Mouse (Mus musculus): ENCODE results near the gene Kcnn1. TPM values are rescaled to one million over a fixed set of nuclear protein-coding genes. Genes with fewer than 3 reads are reported as not detected.
"Not testable (repeated sequence)": the region's sequence is repeated elsewhere in the genome, so short reads cannot be mapped to it uniquely, and the experiment has no call there.

The Kcnn1 gene
- total RNA-seq, 2 experiments from 2014 or later, result 29.6 to 48.2 TPM

- intact Hi-C loops (cut with DNase I), result loop anchor here (5.0 kb wide), 1 partner anchor 122 kb away; the partner anchor contains the start of gene Pde4c
- peak; percentile 93 for DNase-seq
Observed at GRCm38 (mm10) chr8:70844523-70844922, 18.5 kb downstream of the Kcnn1 start.

DNA sequence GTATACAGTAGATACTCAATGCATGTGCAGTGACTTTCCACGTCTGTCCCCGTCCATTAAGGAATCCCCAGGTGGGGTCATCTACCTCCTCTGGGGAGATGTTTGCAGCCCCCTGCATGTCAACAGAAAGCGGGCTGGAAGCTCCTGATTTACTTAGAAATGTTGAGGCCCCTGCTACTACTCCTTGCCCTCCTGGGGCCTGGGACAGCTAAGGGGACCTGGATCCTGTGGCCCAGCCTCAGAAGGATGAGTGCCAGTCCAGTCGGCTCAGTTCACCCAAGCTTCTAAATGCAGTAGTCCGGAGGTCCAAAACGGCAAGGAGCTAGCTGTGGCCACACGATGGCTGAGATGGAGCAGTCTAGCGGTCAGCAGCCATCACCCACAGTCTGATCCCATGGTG lies 19.1 kb downstream of the Kcnn1 start:
- intact Hi-C loops (cut with DNase I), result loop anchor here (5.0 kb wide), 1 partner anchor 122 kb away; the partner anchor contains the start of gene Pde4c

GRCm38 (mm10) chr8:70843214-70843773 lies 19.8 kb downstream of the Kcnn1 start:
- DNase-seq, result no peak
- intact Hi-C loops (cut with DNase I), result loop anchor here (5.0 kb wide), 1 partner anchor 121 kb away; the partner anchor contains the start of gene Pde4c

More for the DNA sequence above, 19.1 kb downstream of the Kcnn1 start:
- DNase-seq, result no peak

- intact Hi-C loops (cut with DNase I), result loop anchor here (5.0 kb wide), 1 partner anchor 120 kb away; the partner anchor contains the start of gene Pde4c
- DNase-seq, result no peak
Observed at GRCm38 (mm10) chr8:70842484-70842883, 20.6 kb downstream of the Kcnn1 start.

DNA sequence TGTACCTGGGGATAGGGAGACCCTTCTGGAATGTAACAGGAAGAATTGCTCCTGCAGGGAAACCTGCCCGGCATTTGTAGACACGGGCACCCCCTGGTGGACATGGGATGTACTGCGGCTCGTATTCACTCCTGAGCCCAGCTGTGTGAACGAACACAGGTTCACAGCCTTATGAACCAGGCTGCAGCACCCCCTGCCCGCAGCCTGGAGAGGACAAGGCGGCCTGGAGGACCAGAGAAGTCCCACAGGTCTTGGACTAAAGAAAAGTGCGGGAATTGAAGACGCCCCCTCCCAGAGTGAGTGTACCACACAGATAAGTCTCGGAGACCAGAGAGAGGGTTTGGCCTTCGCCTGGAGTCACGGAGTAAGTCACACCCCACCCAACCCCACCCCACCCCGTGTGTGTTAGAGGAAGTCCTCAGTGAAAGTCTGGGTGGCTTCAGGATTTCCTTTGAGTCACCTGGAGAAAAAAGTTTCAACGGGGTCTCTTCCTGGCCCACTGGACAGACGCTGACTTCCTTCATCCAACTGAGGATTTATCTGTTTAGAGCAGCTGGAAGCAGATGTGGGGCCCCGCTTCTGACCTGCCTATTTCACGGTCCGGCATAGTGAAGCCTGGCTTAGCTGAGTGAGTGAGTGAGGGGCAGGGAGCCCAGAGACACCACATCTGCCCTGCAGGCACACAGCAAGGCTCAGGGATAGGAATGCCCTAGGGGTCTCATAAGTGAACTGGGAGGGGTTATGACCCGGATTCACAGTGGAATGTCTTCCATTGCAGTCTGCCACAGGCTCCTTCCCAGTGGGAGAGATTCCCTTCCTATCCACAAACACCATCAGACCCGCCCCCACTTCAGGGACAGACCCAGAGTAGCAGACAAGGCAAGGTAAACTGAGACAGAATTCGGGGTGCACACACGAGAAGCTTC lies 21.6 kb downstream of the Kcnn1 start:
- peak; percentile 87 for DNase-seq

GRCm38 (mm10) chr8:70840590-70840989 lies 22.5 kb downstream of the Kcnn1 start:
- intact Hi-C loops (cut with DNase I), result loop anchor here (5.0 kb wide), 1 partner anchor 118 kb away; the partner anchor contains the start of gene Pde4c
- DNase-seq, result no peak

More for the DNA sequence above, 21.6 kb downstream of the Kcnn1 start:
- intact Hi-C loops (cut with DNase I), result loop anchor here (5.0 kb wide), 1 partner anchor 119 kb away; the partner anchor contains the start of gene Pde4c

- intact Hi-C loops (cut with DNase I), result loop anchor here (5.0 kb wide), 1 partner anchor 117 kb away; the partner anchor contains the start of gene Pde4c
Observed at GRCm38 (mm10) chr8:70839408-70840351, 23.4 kb downstream of the Kcnn1 start, which contains the start of gene Arrdc2. TSS of gene Arrdc2 (minus strand) at chr8:70839720.

GRCm38 (mm10) chr8:70838654-70839407 lies 24.2 kb downstream of the Kcnn1 start:
- DNase-seq, result no peak
- intact Hi-C loops (cut with DNase I), result no loop called here

More at GRCm38 (mm10) chr8:70839408-70840351, 23.4 kb downstream of the Kcnn1 start, which contains the start of gene Arrdc2:
- DNase-seq, result peak; percentile 100

- intact Hi-C loops (cut with DNase I), result no loop called here
Observed at GRCm38 (mm10) chr8:70836666-70837065, 26.4 kb downstream of the Kcnn1 start.

GRCm38 (mm10) chr8:70834071-70834470 lies 29.0 kb downstream of the Kcnn1 start:
- intact Hi-C loops (cut with DNase I), result no loop called here

More at GRCm38 (mm10) chr8:70836666-70837065, 26.4 kb downstream of the Kcnn1 start:
- DNase-seq, result no peak

DNA sequence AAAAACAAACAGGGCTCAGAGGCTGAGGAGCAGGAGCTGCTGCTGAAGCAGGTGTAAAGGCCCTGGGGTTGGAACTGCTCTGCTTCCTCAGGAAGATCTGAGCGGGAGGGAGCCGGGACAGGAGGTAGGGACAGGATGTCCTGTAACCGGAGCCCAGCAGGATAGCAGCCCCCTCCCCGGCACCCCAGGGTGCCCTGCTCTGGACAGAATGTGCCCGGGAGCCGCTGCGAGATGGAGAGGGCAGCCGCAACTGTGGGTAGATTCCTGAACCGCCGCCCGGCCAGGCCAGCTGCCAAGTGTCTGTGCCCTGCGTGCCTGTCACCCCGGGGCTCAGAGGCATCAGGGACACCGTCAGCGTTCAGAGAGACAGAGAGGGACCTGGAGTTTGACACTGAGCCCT lies 29.5 kb downstream of the Kcnn1 start:
- intact Hi-C loops (cut with DNase I), result no loop called here
- DNase-seq, result peak; percentile 43

More at GRCm38 (mm10) chr8:70834071-70834470, 29.0 kb downstream of the Kcnn1 start:
- no peak for DNase-seq

DNA sequence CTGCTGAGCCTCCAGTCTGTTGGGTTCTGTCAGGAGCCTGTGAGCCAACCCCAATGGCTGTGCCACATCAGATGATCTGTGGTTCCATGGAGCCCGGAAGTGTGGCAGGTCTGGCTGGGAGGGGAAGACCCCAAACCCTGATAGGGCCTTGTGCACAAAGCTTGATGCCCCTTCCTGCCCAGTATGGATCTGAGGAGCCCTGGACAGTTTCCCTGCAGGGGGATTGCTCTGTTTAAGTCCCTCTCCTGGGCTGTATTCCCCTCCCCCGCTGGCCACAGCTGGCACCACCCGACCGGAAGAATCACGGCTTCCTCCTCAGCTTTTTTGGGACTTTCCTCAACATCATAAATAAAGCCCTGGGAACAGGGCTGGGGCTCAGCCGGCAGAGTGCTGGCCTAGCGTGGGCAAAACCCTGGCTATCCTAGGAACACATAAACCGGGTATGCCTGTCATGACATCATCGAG lies 30.0 kb downstream of the Kcnn1 start:
- DNase-seq, result no peak
- intact Hi-C loops (cut with DNase I), result no loop called here

GRCm38 (mm10) chr8:70832371-70832770 lies 30.7 kb downstream of the Kcnn1 start:
- intact Hi-C loops (cut with DNase I), result no loop called here
- no peak for DNase-seq

GRCm38 (mm10) chr8:70831517-70831916 lies 31.5 kb downstream of the Kcnn1 start:
- intact Hi-C loops (cut with DNase I), result no loop called here
- DNase-seq, result no peak

- intact Hi-C loops (cut with DNase I), result no loop called here
- no peak for DNase-seq
Observed at GRCm38 (mm10) chr8:70827796-70828195, 35.3 kb downstream of the Kcnn1 start.

DNA sequence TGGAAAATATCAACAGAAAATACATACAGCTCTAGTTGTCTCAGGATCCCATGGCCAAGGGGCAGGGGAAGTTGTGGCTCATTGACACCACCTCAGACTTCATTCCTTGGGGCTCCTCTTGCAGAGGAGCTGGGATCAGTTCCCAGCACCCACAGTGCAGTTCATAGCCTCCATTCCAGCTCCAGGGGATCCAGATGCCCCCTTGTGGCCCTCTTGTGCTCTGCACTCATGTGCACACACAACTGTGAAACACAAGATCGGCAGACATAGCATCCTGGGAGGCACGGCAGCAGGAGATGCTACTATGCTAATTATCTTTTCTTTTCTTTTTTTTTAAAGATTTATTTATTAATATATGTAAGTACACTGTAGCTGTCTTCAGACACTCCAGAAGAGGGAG lies 36.0 kb downstream of the Kcnn1 start:
- intact Hi-C loops (cut with DNase I), result no loop called here
- DNase-seq, result no peak

GRCm38 (mm10) chr8:70825816-70826215 lies 37.2 kb downstream of the Kcnn1 start:
- intact Hi-C loops (cut with DNase I), result no loop called here
- no peak for DNase-seq

DNA sequence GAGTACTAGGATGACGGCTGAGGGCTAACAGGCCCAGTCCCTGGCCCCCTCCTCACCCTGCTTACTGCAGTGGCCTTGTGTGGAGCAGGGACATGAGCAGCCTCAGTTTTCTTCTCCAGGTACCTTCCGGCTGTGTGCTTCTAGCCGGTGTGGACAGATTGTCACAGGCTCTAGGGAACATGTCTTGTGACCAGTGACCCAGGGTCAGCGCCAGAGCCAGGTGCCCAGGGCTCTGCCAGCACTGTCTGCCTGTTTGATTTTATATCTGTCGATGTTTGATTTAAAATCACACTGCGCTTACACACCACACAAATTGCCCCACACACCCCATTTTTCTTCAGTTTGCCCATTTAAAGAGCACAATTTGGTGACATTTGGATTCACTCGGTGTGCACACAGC lies 39.3 kb downstream of the Kcnn1 start:
- intact Hi-C loops (cut with DNase I), result no loop called here
- no peak for DNase-seq

DNA sequence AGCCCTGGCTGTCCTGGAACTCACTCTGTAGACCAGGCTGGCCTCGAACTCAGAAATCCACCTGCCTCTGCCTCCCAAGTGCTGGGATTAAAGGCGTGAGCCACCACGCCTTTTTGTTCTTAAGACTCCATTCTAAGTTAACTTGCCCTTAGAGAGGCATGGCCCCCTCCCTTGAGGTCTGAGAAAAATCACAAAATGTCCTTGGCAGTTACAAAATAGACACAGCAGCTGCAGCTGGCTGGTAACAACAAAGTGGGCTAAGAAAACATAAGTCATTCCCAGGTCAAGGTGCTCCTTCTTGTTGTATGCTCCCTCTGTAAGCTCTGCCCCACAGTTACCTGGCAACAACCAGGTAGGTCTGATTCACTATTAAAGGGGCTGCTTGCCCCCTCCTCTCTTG lies 40.5 kb downstream of the Kcnn1 start:
- DNase-seq; intact Hi-C loops (cut with DNase I): not testable (repeated sequence)
